Mouse (Mus musculus) right cerebral cortex, postnatal 10 days (tissue): Measurements from ENCODE around the gene Asprv1.

Experiments
- DNase-seq, 2 experiments: peaks; one replicate each; pipeline ENCODE4 v3.0.0; 2021; ENCODE audit warnings: low spot score in 2 of 2

The Asprv1 gene

GRCm38 (mm10) chr6:86627946-86628345 lies at the start of gene Asprv1:
Asprv1 (plus strand) TSS chr6:86628164.
- DNase-seq, result no peak

DNA sequence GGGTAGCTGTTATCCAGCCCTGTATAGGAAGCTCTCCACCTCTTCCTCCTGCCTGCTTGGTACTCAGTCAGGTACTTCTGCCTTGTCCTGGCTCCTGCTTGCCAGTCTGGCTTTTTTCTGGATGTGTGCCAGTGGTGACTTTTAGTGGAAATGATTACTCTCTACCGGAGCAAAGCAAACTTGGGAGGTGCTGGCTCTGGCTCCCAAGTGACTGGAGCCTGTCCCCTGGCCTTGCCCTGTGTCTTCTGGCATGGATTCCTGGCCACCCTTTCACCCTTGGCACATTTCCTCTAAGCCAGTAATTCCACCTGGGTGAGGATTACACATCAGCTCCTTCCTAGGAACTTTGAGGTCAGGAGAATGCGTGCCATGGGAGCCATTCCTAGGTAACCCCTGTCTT lies 49.6 kb upstream of the Asprv1 start:
- DNase-seq, result peak in 1 of 2 experiments; percentile 40

DNA sequence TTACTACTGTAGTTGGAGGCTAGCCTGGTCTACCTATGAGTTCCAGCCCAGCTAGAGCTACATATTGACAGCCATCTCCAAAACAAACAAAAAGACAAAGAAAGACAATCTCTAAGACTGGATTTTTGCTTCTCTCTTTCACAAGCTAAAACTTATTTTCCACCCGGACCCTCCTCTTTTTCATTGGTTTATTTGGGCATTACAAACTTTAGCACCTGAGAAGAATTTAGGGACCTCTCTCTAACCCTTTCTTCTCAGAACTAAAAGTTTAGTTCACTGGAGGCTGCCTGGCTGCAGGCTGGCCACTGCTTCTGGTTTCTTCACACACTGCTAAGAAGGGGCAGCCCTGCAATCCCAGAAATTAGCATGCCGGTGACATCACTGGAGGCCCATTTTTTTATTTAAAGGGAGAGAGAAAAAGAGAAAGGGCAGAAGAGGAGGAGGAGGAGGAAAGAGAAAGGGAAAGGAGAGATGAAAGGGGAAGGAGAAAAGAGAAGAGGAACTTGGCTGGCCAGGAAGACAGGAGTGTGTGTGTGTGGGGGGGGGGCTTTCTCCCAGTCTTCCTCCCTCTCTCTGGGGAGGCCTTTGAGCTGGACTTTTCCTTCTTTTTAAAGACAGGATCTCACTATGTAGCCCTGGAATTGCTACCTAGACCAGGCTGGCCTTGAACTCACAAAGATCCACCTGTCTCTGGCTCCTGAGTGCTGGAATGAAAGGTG lies 48.7 kb upstream of the Asprv1 start:
- DNase-seq, result peak in 1 of 2 experiments; percentile 42

- no peak for DNase-seq
These were observed 48.0 kb upstream of the Asprv1 start for GRCm38 (mm10) chr6:86579926-86580325.

GRCm38 (mm10) chr6:86583141-86583540 lies 44.8 kb upstream of the Asprv1 start:
- DNase-seq, result no peak

GRCm38 (mm10) chr6:86583601-86584215 lies 44.3 kb upstream of the Asprv1 start:
- no peak for DNase-seq

DNA sequence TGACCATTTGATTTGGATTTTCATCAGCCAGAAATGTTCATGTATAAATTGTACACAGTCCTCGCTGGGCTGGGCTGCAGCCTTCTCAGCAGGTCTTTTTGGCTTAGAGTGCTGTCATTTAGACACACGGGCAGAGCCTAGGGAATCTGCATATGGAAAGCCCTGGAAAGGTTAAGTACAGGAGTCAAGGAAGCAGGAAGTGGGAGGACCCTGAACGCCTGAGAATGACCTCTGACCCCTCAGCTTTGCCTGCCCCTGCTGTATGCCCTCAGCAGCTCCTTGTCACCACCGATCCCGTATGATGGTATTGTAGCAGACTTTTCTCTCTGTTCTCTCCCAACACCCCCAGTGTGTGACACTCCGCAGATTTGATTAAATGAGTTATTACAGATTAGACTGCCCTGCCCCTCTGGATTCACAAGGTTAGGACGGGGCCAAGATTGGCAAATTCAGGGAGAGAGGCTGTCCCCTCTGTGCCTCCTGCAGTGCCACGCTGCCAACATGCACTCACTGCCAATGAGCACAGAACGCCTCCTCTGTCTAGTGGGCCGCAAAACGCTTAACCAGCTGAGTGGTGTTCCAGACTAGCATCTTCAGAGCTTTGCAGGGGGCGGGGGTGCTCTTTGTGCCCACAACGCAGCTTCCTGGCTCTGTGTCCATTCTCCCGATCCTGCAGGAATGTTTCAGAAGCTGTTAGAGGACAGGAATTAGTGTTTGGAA lies 43.5 kb upstream of the Asprv1 start:
- DNase-seq, result peak; percentile 88 to 92

DNA sequence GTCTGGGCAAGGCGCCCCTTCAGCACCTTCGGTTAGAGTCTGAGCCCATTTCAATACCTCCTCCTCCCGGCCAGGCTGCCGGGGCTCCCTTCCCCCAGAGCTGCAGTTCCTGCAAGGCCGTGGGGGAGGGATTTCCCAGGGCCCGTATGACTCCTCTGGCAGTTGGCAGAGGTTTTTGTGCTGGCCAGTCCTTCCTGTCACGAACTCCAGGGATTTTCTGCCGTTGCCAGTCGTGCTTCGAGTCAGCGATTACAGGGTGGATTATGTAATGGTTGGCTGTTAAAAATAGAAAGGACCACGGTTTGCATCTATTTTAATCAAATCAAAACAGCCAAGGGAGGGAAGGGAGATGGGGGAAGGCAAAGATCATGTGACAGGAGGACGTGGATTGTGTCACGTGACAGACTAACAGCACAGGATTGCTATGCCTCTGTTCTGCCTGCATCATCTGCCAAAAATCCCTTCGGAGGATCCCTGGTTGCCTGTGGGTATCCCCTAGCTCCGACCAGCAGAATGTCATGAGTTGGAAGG lies 42.8 kb upstream of the Asprv1 start:
- DNase-seq, result peak; percentile 89 to 95

GRCm38 (mm10) chr6:86586070-86586469 lies 41.9 kb upstream of the Asprv1 start:
- no peak for DNase-seq

GRCm38 (mm10) chr6:86588429-86588828 lies 39.5 kb upstream of the Asprv1 start:
- DNase-seq, result no peak

DNA sequence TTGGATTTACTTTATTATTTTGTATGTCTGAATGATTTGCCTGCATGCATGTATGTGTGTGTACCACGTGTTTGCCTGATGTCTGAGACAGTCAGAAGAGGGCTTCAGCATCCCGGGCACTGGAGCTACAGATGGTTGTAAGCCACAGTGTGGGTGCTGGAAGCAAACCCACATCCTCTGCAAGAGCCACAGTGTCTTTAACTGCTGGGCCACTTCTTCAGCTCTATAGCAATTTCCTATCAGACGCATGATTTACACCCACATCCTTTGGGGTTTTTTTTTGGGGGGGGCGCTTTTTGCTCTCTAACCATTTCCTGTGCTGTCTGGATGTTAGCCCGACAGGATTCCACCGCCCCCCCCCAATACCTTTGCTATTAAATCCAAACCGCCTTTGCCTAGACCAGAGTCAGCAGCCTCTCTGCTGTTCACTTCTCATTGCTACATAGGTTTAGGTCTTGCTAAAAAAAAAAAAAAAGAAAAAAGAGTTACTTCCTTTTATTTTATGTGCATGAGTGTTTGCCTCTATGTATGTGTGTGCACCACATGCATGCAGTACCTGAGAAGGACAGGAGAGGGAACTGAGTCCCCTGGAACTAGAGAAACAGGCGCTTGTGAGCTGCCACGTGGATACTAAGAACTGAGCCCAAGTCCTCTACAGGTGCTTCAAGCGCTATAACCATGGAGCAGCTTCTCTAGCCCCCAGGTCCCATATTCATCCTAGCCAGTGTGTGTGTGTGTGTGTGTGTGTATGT lies 34.6 kb upstream of the Asprv1 start:
- DNase-seq, result no peak

DNA sequence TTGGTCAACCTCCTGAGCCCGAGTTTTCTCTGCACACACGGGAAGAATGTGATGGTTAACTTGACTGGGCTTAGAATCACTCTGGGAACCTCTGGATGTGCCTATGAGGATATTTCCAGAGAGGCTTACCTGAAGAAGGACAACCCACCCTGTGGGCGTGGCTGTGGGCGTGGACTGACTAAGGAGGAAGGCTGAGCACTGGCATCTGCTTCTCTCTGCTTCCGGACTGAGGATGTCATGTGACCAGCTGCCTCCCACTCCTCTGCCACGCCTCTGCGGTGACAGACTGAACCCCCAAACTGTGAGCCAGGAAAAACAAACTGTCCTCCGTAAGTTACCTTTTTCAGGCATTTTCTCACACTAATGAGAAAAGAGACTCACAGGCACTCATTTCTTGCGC lies 33.3 kb upstream of the Asprv1 start:
- no peak for DNase-seq

DNA sequence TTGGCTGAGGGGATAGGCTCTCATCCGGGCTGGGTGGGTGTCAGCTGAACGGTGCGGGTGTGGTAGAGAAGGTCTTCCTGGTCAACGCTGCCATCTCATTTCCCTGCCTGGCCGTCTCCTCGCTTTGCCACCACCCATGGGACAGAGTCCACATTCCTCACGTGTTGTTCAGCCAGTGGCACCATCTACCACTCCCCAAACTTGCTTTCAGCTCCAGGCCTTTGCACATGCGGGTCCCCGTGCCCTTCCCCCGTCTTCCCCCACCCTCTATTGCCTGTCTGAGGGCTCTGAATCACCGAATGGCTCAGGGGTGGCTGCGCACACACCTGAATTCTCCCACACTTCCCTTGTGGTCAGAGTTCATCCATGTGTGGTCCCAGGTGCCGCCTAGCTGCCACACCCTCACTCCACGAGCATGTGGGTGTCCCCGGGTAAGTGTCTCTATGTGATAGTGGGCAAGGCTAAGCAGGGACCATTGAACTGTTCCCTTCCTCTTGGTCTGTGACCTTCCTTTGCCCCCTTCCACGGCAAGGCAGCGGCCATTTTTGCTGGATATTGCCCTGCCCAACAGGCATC lies 32.0 kb upstream of the Asprv1 start:
- no peak for DNase-seq

DNA sequence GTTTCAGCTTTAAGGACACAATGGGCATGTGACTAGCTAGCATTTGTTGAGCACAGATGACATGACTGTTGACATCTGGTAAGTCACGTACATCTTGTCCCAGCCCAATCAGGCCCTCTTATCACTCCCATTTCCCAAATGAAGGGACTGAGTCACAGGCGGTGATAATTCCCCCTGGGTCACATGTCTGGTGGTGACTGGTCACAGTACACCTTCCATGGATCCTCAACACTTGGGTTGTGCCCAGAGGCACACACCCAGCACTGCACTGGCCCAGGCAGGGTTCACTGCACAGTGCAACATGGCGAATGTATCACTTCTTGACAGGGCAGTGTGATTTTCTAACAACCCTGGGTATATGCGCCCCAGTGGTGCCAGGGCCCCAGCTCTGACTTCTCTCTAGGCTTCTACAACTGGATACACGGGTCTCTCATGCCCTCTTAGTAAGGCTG lies 29.2 kb upstream of the Asprv1 start:
- DNase-seq, result no peak

DNA sequence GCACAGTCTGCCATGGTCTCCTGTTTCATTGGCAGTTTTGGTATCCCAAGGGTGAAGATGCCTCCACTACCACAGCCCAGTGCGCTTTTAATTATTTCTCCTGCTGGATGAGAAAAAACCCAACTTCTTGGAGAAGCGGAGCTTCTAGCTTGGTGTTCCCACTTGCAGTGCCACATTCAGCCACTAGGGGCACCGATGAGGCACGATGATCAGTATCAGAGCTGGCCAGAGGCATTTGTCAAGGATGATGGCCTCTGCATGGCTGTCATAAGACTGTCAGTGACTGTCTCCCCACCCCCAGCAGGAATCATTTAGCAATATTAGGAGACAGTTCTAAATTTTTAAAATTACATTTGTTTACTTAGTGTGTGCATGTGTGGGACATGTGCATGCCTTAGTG lies 28.8 kb upstream of the Asprv1 start:
- peak; percentile 78 to 86 for DNase-seq

- DNase-seq, result peak in 1 of 2 experiments; percentile 49
These were observed 28.0 kb upstream of the Asprv1 start for GRCm38 (mm10) chr6:86599951-86600414.

DNA sequence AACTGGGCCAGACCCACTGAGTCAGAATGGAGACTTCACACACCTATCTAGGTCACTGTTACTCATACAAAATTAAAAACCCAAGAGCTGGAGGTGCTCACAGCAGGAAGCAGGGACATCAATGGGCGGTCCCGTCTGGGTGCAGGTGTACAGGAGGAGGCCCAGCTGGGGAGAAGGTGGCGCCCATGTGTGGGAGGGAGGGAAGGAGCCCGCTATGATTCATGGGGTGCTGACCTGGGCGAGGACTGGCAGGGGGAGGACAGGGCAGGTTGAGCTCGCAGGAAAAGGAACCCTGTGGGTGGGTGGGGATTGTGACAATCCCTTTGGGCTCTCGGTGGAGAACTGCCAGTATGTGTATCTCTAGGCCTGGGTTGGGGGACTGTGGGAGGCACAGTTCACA lies 22.7 kb upstream of the Asprv1 start:
- DNase-seq, result no peak

DNA sequence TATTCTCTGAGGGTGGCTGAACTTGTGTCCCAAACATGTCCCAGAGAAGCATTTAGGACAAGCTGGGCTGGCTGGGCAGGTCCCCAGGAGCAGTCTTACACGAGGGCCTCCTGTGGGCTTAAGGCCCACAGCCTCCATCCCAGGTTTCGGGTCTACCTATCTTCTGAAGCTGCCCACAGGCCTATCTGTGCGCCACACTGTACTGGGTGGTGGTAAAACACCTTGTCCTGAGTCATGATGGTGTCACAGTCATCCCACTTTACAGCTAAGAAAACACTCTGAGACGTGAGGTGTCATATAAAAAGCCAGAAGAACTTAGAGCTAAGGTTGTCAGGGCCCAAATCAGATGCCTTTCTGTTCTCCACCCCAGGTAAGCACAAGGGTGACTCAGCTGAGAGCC lies 21.7 kb upstream of the Asprv1 start:
- no peak for DNase-seq

DNA sequence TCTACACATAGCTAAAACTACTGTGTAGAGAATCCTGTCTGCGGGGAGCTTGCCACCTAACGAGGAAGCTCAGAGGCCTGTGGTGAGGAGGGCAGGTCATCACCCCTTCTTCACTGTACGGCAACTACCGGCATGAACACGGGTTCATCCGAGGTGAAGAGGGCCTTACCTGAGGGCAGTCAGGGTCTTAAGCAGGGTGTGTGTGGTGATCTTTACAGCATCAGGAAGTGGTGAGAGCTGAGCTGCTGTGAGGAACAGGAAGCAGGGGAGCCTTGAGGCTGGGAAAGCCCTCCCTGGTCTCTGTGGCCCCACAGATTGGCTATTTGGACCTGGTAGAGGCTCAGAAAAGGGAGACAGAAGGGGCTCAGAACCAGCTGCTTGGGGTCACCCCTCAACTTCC lies 20.5 kb upstream of the Asprv1 start:
- DNase-seq, result no peak

DNA sequence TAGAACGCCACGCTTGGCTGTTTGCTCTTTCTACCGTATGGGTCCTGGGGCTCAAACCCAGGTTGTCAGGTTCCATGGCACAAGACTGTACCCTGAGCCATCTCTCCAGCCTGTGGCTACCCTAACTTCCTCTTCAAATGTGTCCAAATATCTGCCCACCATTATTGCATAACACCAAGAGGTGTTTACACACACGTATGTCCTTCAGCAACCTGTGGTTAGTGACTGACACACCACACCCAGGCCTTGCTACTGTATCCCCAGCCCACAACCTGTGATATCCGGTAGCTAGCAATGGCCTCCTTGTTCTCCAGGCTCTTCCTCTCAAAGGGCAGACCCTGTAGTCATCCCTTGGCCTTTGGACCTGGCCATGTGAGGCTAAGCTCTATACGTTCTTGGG lies 18.7 kb upstream of the Asprv1 start:
- no peak for DNase-seq

DNA sequence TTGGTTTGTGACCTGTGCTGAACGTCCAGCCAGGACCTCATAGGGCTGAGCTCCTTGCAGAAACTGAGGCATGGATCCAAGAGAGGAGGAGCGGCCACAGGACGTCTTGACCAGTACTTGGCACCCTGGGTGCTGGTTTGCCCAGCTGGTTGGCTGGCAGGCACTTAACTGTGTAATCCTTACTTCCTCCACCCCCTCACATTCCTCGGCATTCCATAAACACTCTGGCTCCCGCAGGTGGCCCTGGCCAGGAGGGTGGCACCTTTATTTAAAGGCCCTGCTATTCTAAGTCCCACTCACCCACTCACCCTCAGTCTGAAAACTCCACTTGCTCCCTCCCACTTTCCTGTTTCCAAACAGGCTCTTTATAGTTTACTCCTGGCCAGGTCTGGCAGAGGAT lies 17.2 kb upstream of the Asprv1 start:
- no peak for DNase-seq
